Mouse (Mus musculus) midbrain, embryonic 14.5 days (tissue): Measurements from ENCODE around the gene Gm8050. TPM values are rescaled to one million over a fixed set of nuclear protein-coding genes. Genes with fewer than 3 reads are reported as not detected.
"Not testable (repeated sequence)": the region's sequence is repeated elsewhere in the genome, so short reads cannot be mapped to it uniquely, and the experiment has no call there.

ENCODE experiments used
- ATAC-seq: fragments of 200-750 bp; cut with Nextera tagmentation; 2 replicates; pipeline ENCODE4 v1.8.0; 2017; ENCODE audit warnings: moderate number of reproducible peaks, moderate library complexity; ENCODE audit not compliant: low FRiP score, low TSS enrichment
- DNase-seq: peaks from one replicate; pipeline ENCODE4 v3.0.0-alpha.2; 2015
- H3K27ac ChIP-seq: fragments of 300-500 bp; sonication (generic); replicated peaks from 2 replicates; pipeline ENCODE4 v1.5.1; 2014; ENCODE audit warnings: mild to moderate bottlenecking, low read depth, low read length, moderate library complexity
- H3K27me3 ChIP-seq: fragments of 300-500 bp; sonication (generic); 2 replicates; pipeline ENCODE4 v1.6.1; 2014; ENCODE audit warnings: low read length, control low read depth, mixed read lengths; ENCODE audit not compliant: control insufficient read depth, insufficient read depth
- H3K36me3 ChIP-seq: fragments of 300-500 bp; sonication (generic); 2 replicates; pipeline ENCODE4 v1.6.1; 2014; ENCODE audit warnings: low read length, control low read depth; ENCODE audit not compliant: control insufficient read depth, insufficient read depth
- H3K4me1 ChIP-seq: fragments of 300-500 bp; sonication (generic); 2 replicates; pipeline ENCODE4 v1.6.1; 2014; ENCODE audit warnings: mild to moderate bottlenecking, antibody characterized with exemption, low read length, control low read depth; ENCODE audit not compliant: control insufficient read depth, insufficient read depth
- H3K4me2 ChIP-seq: fragments of 300-500 bp; sonication (generic); 2 replicates; pipeline ENCODE4 v1.6.1; 2014; ENCODE audit warnings: mild to moderate bottlenecking, low read length, moderate library complexity
- H3K4me3 ChIP-seq: fragments of 300-500 bp; sonication (generic); replicated peaks from 2 replicates; pipeline ENCODE4 v1.5.1; 2014; ENCODE audit warnings: low read depth, low read length
- H3K9ac ChIP-seq: fragments of 300-500 bp; sonication (generic); replicated peaks from 2 replicates; pipeline ENCODE4 v1.6.1; 2014; ENCODE audit warnings: mild to moderate bottlenecking, low read length, moderate library complexity
- H3K9me3 ChIP-seq: fragments of 300-500 bp; sonication (generic); 2 replicates; pipeline ENCODE4 v1.6.1; 2016; ENCODE audit warnings: low read length, control low read depth, mixed read lengths; ENCODE audit not compliant: control insufficient read depth
- WGBS: fragments of 180-500 bp; shearing (Covaris S2); extraction: QIAGEN DNeasy Blood & Tissue Kit; methylation state at CpG from one replicate; pipeline ENCODE4 v1.1.7; 2014; 5-methylcytosine and 5-hydroxymethylcytosine counted together
- polyA plus RNA-seq: library from polyadenylated mRNA; unstranded; fragments of >200 nt; fragmentation: Nextera tagmentation; extraction: Ambion mirVana; gene quantifications from 2 replicates; pipeline ENCODE4 v1.2.1, GENCODE M21; 2014

Gene Gm8050
- 0.18 TPM in 1 of 2 replicates, not detected in the other for polyA plus RNA-seq

DNA sequence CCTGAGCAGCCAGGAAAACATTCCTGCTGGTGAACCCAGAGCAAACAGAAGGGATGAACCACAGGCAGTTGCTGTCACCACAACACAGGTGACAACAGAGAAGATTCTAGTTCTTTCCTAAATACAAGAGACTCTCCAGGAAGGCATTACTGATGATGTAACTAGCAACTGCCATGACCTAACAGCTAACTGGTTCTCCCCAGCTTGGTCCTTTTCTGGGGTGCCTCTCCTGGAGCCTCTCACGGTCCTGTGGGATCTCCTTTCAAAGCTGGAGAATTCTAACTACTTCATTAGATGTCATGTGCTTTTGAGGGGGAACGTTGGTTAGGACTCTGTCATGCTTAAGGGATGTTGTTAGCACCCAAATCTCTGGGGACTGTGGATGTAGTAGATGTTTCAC lies at the start of gene Gm8050:
Gene Gm8050, minus strand, starts transcription at position 101 of the 400 bp plus-strand sequence.
- not testable (repeated sequence) for H3K4me3 ChIP-seq, H3K27ac ChIP-seq, H3K27me3 ChIP-seq, H3K9me3 ChIP-seq, H3K36me3 ChIP-seq, ATAC-seq, H3K4me1 ChIP-seq, DNase-seq, H3K4me2 ChIP-seq, H3K9ac ChIP-seq
- WGBS: no CpG with 5 or more reads among the region's 2 CpGs

DNA sequence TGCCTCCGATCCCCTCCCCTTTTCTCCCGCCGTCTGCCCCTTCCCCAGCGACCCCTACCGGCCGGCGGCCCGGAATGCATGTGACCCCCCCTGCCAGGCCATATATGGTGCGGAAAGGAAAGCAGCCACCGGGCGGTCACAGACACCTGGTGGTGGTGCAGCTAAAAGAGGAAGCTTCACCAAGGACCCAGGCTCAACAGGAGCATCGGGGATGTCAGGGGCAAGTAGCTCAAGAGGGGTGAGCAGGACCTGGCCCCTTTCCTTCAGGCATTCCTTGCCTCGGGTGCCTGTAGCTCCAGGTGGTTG lies 37.1 kb upstream of the Gm8050 start:
- not testable (repeated sequence) for H3K4me2 ChIP-seq, H3K9ac ChIP-seq
- WGBS: 0% methylated on average over 4 of the region's 13 CpGs

DNA sequence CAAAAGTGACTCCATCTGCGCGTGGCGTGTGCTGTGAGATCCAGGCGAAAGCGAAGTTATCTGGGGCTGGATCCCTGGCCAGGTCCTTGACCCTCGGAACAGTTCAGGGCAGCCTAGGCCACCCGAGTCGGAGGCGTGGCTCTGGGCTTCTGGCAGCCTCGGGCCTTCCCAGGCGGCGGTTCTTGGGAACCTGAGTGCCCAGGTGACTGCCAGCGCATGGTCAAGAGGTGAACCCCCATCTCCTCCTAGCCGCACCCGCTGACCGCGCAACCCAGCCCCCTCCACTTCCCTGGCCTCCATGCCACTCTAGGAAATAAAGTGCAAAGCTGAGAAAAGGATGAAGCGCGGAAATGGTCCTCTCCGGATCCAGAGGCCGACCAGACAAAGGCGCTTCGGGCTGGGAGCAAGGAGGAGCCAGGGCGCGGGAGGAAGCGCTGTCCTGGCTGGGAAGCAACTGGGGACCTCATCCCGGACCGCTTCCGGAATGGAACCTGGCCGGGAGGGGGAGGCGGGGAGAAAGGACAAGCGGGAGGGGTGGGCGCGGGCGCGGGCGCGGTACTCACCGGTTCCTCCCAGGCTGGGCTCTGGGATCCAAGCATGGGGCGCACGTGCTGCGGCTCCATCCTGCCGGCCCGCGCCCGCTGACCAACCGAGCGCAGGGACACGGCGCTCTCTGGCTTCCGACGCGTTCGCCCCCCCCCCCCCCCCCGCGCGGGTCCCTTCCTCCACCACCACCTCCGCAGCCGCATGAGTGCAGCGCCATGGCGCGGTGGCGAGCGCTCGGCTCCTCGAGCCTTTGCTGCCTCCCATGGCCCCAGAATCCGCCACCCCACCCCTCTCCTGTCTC lies 36.6 kb upstream of the Gm8050 start:
- H3K27ac ChIP-seq, H3K27me3 ChIP-seq, H3K36me3 ChIP-seq, ATAC-seq, H3K4me1 ChIP-seq, H3K9me3 ChIP-seq: not testable (repeated sequence)
- Histone ChIP-seq H3K4me2 (peak overlapping the region; percentile 42), H3K9ac (peak overlapping the region; percentile 31; the same call in 1 of the 2 replicates), H3K4me3 (peak overlapping the region; percentile 39)
- WGBS: 1% methylated on average over 29 of the region's 67 CpGs
- peak; percentile 34 for DNase-seq

More for the DNA sequence above, 37.1 kb upstream of the Gm8050 start:
- not testable (repeated sequence) for H3K27me3 ChIP-seq, ATAC-seq, DNase-seq, H3K36me3 ChIP-seq, H3K27ac ChIP-seq, H3K4me1 ChIP-seq, H3K9me3 ChIP-seq
- H3K4me3 ChIP-seq: peak overlapping the region; percentile 39; the same call in 1 of the 2 replicates

DNA sequence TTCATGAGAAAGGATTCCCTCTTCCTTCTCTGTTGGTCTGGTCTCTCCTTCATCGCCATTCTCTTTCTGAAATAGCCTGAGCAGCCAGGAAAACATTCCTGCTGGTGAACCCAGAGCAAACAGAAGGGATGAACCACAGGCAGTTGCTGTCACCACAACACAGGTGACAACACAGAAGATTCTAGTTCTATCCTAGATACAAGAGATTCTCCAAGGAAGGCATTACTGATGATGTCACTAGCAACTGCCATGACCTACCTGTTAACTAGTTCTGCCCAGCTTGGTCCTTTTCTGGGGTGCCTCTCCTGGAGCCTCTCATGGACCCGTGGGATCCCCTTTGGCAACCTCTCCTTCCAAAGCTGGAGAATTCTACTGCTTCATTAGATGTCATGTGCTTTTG lies 22.2 kb upstream of the Gm8050 start, which contains the start of gene Gm3636:
Gene Gm3636, minus strand, starts transcription at position 101 of the 400 bp plus-strand sequence.
- H3K9ac ChIP-seq, H3K4me3 ChIP-seq, H3K4me1 ChIP-seq, H3K27ac ChIP-seq, H3K36me3 ChIP-seq, H3K9me3 ChIP-seq, DNase-seq, H3K27me3 ChIP-seq, H3K4me2 ChIP-seq, ATAC-seq: not testable (repeated sequence)
- no CpG with 5 or more reads among the region's 2 CpGs for WGBS

DNA sequence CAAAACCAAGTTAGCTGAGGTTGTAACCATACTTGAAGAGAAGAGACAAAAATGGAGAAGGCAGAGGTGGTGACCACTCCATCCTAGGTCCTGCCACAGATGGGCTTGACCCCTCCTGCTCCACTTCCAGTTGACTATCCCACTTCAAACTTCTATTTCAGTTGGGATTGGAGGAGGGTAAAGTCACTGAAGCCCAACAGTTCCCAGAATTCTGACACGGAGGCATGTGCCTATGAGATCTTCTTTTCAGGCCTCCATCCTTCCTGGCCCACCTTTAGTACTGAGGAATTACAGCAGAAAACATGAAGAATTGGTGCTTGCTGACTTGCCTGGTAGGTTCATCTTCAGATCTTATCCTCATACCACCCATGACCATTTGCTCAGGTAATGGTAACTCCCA lies 36.0 kb downstream of the Gm8050 start, which contains the start of gene Gm10251:
Gene Gm10251, minus strand, starts transcription at position 101 of the 400 bp plus-strand sequence.
- not testable (repeated sequence) for ATAC-seq, H3K27me3 ChIP-seq
- no CpG with 5 or more reads among the region's 1 CpGs for WGBS

More for the DNA sequence above, 36.0 kb downstream of the Gm8050 start, which contains the start of gene Gm10251:
- H3K9me3 ChIP-seq, H3K27ac ChIP-seq, H3K4me2 ChIP-seq, H3K9ac ChIP-seq, H3K4me3 ChIP-seq, H3K36me3 ChIP-seq, H3K4me1 ChIP-seq, DNase-seq: not testable (repeated sequence)

Other genes with a start within 250 kb of the Gm8050 start
- not detected in 2 replicates for gene Gm8356, start 183.0 kb downstream of the Gm8050 start, polyA plus RNA-seq
- 0.97 and 1.4 TPM in 2 replicates for gene Gm3629, start 129.6 kb downstream of the Gm8050 start, polyA plus RNA-seq
- 0.43 TPM in 1 of 2 replicates, not detected in the other for gene Gm3460, start 97.8 kb downstream of the Gm8050 start, polyA plus RNA-seq
- not detected in 2 replicates for gene Gm10251, start 36.1 kb downstream of the Gm8050 start, polyA plus RNA-seq
- gene Gm3636, start 22.1 kb upstream of the Gm8050 start, polyA plus RNA-seq: 16.0 and 20.2 TPM in 2 replicates
- gene Gm8362, start 54.2 kb upstream of the Gm8050 start, polyA plus RNA-seq: not detected in 2 replicates
- gene Gm3642, start 120.1 kb upstream of the Gm8050 start, polyA plus RNA-seq: not detected in 2 replicates
- gene Gm3667, start 169.7 kb upstream of the Gm8050 start, polyA plus RNA-seq: 11.7 and 14.4 TPM in 2 replicates